Mouse (Mus musculus) liver, embryonic 13.5 days (tissue): Measurements from ENCODE around the gene Aar2. TPM values are rescaled to one million over a fixed set of nuclear protein-coding genes. Genes with fewer than 3 reads are reported as not detected.
A peak's percentile ranks its signal among the peaks of the same experiment; 100 is the strongest.
"Not testable (repeated sequence)": the region's sequence is repeated elsewhere in the genome, so short reads cannot be mapped to it uniquely, and the experiment has no call there.

Source experiments
- ATAC-seq: fragments of 200-750 bp; cut with Nextera tagmentation; 2 replicates; pipeline ENCODE4 v1.8.0; 2017; ENCODE audit warnings: low read depth, mild to moderate bottlenecking, moderate number of reproducible peaks, moderate library complexity
- DNase-seq: peaks from one replicate; pipeline ENCODE4 v3.0.0; 2022
- H3K27ac ChIP-seq: fragments of 300-500 bp; sonication (generic); 2 replicates; pipeline ENCODE4 v1.5.1; 2015; ENCODE audit warnings: moderate library complexity, mild to moderate bottlenecking, inconsistent platforms
- H3K27me3 ChIP-seq: fragments of 300-500 bp; sonication (generic); 2 replicates; pipeline ENCODE4 v1.6.1; 2015; ENCODE audit warnings: mild to moderate bottlenecking, inconsistent platforms
- H3K36me3 ChIP-seq: fragments of 300-500 bp; sonication (generic); 2 replicates; pipeline ENCODE4 v1.6.1; 2015; ENCODE audit warnings: mild to moderate bottlenecking, inconsistent platforms
- H3K4me1 ChIP-seq: fragments of 300-500 bp; sonication (generic); replicated peaks from 2 replicates; pipeline ENCODE4 v1.6.1; 2015; ENCODE audit warnings: inconsistent platforms
- H3K4me2 ChIP-seq: fragments of 300-500 bp; sonication (generic); 2 replicates; pipeline ENCODE4 v1.6.1; 2015; ENCODE audit warnings: inconsistent platforms, mild to moderate bottlenecking, moderate library complexity
- H3K4me3 ChIP-seq: fragments of 300-500 bp; sonication (generic); replicated peaks from 2 replicates; pipeline ENCODE4 v1.5.1; 2015; ENCODE audit warnings: mild to moderate bottlenecking, inconsistent platforms
- H3K9ac ChIP-seq: fragments of 300-500 bp; sonication (generic); 2 replicates; pipeline ENCODE4 v1.6.1; 2015; ENCODE audit warnings: mild to moderate bottlenecking, inconsistent platforms
- H3K9me3 ChIP-seq: fragments of 300-500 bp; sonication (generic); replicated peaks from 2 replicates; pipeline ENCODE4 v1.6.1; 2016; ENCODE audit warnings: inconsistent platforms
- WGBS: fragments of 180-500 bp; shearing (Covaris S2); methylation state at CpG from one replicate; pipeline ENCODE4 v1.1.7; 2015; ENCODE audit not compliant: insufficient replicate concordance; 5-methylcytosine and 5-hydroxymethylcytosine counted together
- polyA plus RNA-seq: library from polyadenylated mRNA; unstranded; fragments of >200 nt; fragmentation: Nextera tagmentation; extraction: Ambion mirVana; gene quantifications from 2 replicates; pipeline ENCODE4 v1.2.1, GENCODE M21; 2015

Gene Aar2
- polyA plus RNA-seq = 15.6 and 18.6 TPM in 2 replicates

- Histone ChIP-seq H3K4me2 (peak within 1 kb of the TSS; percentile 81), H3K4me1 (peaks cover 24% of the 10 kb centered on the region), H3K27ac (peak within 1 kb of the TSS; percentile 61), H3K9ac (peak within 1 kb of the TSS; percentile 87), H3K27me3 (no peaks in the 10 kb centered on the region), H3K36me3 (peaks cover 19% of the 10 kb centered on the region), H3K9me3 (no peaks in the 10 kb centered on the region), H3K4me3 (peak within 1 kb of the TSS; percentile 88)
- DNase-seq = peak; percentile 71
- peak; percentile 62; the same call in 1 of the 2 replicates for ATAC-seq
- WGBS = 5% methylated on average over 39 of the region's 39 CpGs
These were observed at the start of gene Aar2 for GRCm38 (mm10) chr2:156547123-156547891. TSS of gene Aar2 (plus strand) at chr2:156547584.

- H3K4me2 ChIP-seq = no peak overlapping the region
- ATAC-seq (no peak), DNase-seq (peak; percentile 28)
- peak overlapping the region; percentile 37; the same call in 1 of the 2 replicates for H3K27ac ChIP-seq
- no peaks in the 10 kb centered on the region for H3K9me3 ChIP-seq
- H3K27me3 ChIP-seq = no peaks in the 10 kb centered on the region
- peaks cover 49% of the 10 kb centered on the region for H3K4me1 ChIP-seq
- WGBS = 34% methylated on average over 5 of the region's 5 CpGs
- no peaks in the 10 kb centered on the region for H3K36me3 ChIP-seq
- H3K4me3 ChIP-seq = no peak overlapping the region
- H3K9ac ChIP-seq = no peak overlapping the region
These were observed 49.5 kb upstream of the Aar2 start for GRCm38 (mm10) chr2:156497915-156498314.

- Histone ChIP-seq H3K36me3 (no peaks in the 10 kb centered on the region), H3K27ac (no peak overlapping the region), H3K4me2 (no peak overlapping the region), H3K9ac (no peak overlapping the region), H3K27me3 (no peaks in the 10 kb centered on the region), H3K4me3 (no peak overlapping the region), H3K9me3 (no peaks in the 10 kb centered on the region), H3K4me1 (peaks cover 18% of the 10 kb centered on the region)
- no peak for ATAC-seq
- WGBS = 76% methylated on average over 1 of the region's 1 CpGs
- no peak for DNase-seq
These were observed 46.4 kb upstream of the Aar2 start for GRCm38 (mm10) chr2:156501025-156501424.

GRCm38 (mm10) chr2:156505533-156505932 is 41.9 kb upstream of the Aar2 start:
- Histone ChIP-seq H3K9me3 (no peaks in the 10 kb centered on the region), H3K27me3 (no peaks in the 10 kb centered on the region), H3K9ac (no peak overlapping the region), H3K4me2 (no peak overlapping the region), H3K27ac (no peak overlapping the region), H3K4me1 (no peaks in the 10 kb centered on the region; the same call in 1 of the 2 replicates), H3K4me3 (no peak overlapping the region), H3K36me3 (0 out of 2 replicates have a peak, but pooled peaks cover 3% of the 10 kb centered on the region)
- 75% methylated on average over 13 of the region's 13 CpGs for WGBS
- ATAC-seq (no peak), DNase-seq (no peak)

- Histone ChIP-seq H3K9ac (no peak overlapping the region), H3K27me3 (no peaks in the 10 kb centered on the region), H3K4me3 (no peak overlapping the region), H3K4me1 (peaks cover 15% of the 10 kb centered on the region), H3K36me3 (no peaks in the 10 kb centered on the region), H3K9me3 (no peaks in the 10 kb centered on the region), H3K27ac (no peak overlapping the region), H3K4me2 (no peak overlapping the region)
- WGBS = 66% methylated on average over 7 of the region's 7 CpGs
- DNase-seq (no peak), ATAC-seq (no peak)
These were observed 35.4 kb upstream of the Aar2 start for GRCm38 (mm10) chr2:156512028-156512427.

GRCm38 (mm10) chr2:156512561-156512960 is 34.8 kb upstream of the Aar2 start:
- Histone ChIP-seq H3K9ac (no peak overlapping the region), H3K36me3 (no peaks in the 10 kb centered on the region), H3K27ac (no peak overlapping the region), H3K9me3 (no peaks in the 10 kb centered on the region), H3K27me3 (no peaks in the 10 kb centered on the region), H3K4me3 (no peak overlapping the region), H3K4me2 (no peak overlapping the region), H3K4me1 (peaks cover 15% of the 10 kb centered on the region)
- no peak for DNase-seq
- ATAC-seq = no peak
- 64% methylated on average over 5 of the region's 6 CpGs for WGBS

GRCm38 (mm10) chr2:156515102-156515501 is 32.3 kb upstream of the Aar2 start:
- Histone ChIP-seq H3K36me3 (no peaks in the 10 kb centered on the region), H3K27me3 (no peaks in the 10 kb centered on the region), H3K4me2 (no peak overlapping the region), H3K27ac (no peak overlapping the region), H3K9me3 (no peaks in the 10 kb centered on the region), H3K9ac (no peak overlapping the region), H3K4me3 (no peak overlapping the region), H3K4me1 (peaks cover 15% of the 10 kb centered on the region)
- ATAC-seq (no peak), DNase-seq (no peak)
- 75% methylated on average over 9 of the region's 9 CpGs for WGBS

- DNase-seq (no peak), ATAC-seq (no peak)
- no peak overlapping the region for H3K27ac ChIP-seq
These were observed 31.7 kb upstream of the Aar2 start for GRCm38 (mm10) chr2:156515565-156516185.

GRCm38 (mm10) chr2:156516678-156517077 is 30.7 kb upstream of the Aar2 start:
- not testable (repeated sequence) for H3K27me3 ChIP-seq, H3K4me3 ChIP-seq, H3K9me3 ChIP-seq, H3K9ac ChIP-seq, H3K4me1 ChIP-seq, H3K36me3 ChIP-seq, H3K27ac ChIP-seq, DNase-seq, H3K4me2 ChIP-seq
- ATAC-seq = peak; percentile 63; the same call in 1 of the 2 replicates
- 65% methylated on average over 2 of the region's 2 CpGs for WGBS

More at GRCm38 (mm10) chr2:156515565-156516185, 31.7 kb upstream of the Aar2 start:
- Histone ChIP-seq H3K4me1 (peaks cover 15% of the 10 kb centered on the region), H3K27me3 (no peaks in the 10 kb centered on the region), H3K4me2 (no peak overlapping the region), H3K36me3 (no peaks in the 10 kb centered on the region), H3K9ac (no peak overlapping the region), H3K9me3 (no peaks in the 10 kb centered on the region), H3K4me3 (no peak overlapping the region)
- WGBS = 15% methylated on average over 7 of the region's 7 CpGs

GRCm38 (mm10) chr2:156518306-156518705 is 29.1 kb upstream of the Aar2 start:
- Histone ChIP-seq H3K4me1 (no peaks in the 10 kb centered on the region), H3K9me3 (no peaks in the 10 kb centered on the region), H3K4me3 (no peak overlapping the region), H3K9ac (no peak overlapping the region), H3K27me3 (no peaks in the 10 kb centered on the region), H3K27ac (no peak overlapping the region), H3K4me2 (no peak overlapping the region), H3K36me3 (no peaks in the 10 kb centered on the region)
- ATAC-seq (no peak), DNase-seq (no peak)
- whole genome bisulfite sequencing = 57% methylated on average over 6 of the region's 6 CpGs

- no peak for DNase-seq
- Histone ChIP-seq H3K27me3 (no peaks in the 10 kb centered on the region), H3K36me3 (no peaks in the 10 kb centered on the region), H3K4me2 (no peak overlapping the region), H3K4me3 (no peak overlapping the region), H3K9me3 (no peaks in the 10 kb centered on the region), H3K9ac (no peak overlapping the region), H3K27ac (no peak overlapping the region), H3K4me1 (no peaks in the 10 kb centered on the region)
- 74% methylated on average over 5 of the region's 5 CpGs for WGBS
- ATAC-seq = no peak
These were observed 27.8 kb upstream of the Aar2 start for GRCm38 (mm10) chr2:156519584-156519983.
